Mouse (Mus musculus) urinary bladder, adult 18-20 months (tissue): ENCODE data around the gene Agmo.

Experiments
- DNase-seq, 2 experiments: peaks; one replicate each; pipeline ENCODE4 v3.0.0; 2022; ENCODE audit warnings: low spot score in 2 of 2, mixed read lengths in 2 of 2

Gene Agmo

GRCm38 (mm10) chr12:37426750-37427149 lies 185.3 kb downstream of the Agmo start:
- DNase-seq: no peak

- DNase-seq: no peak
These were observed 193.0 kb downstream of the Agmo start for GRCm38 (mm10) chr12:37434466-37434865.

GRCm38 (mm10) chr12:37442486-37443013 lies 201.1 kb downstream of the Agmo start:
- no peak for DNase-seq

- DNase-seq: no peak
These were observed 203.8 kb downstream of the Agmo start for GRCm38 (mm10) chr12:37445255-37445654.

- DNase-seq: no peak
These were observed 208.2 kb downstream of the Agmo start for GRCm38 (mm10) chr12:37449597-37449996.

- peak in 1 of 2 experiments; percentile 4 for DNase-seq
These were observed 209.1 kb downstream of the Agmo start for GRCm38 (mm10) chr12:37450366-37451156.

GRCm38 (mm10) chr12:37471631-37472030 lies 230.2 kb downstream of the Agmo start:
- DNase-seq: no peak

GRCm38 (mm10) chr12:37476849-37477248 lies 235.4 kb downstream of the Agmo start:
- no peak for DNase-seq

- DNase-seq: no peak
These were observed 246.6 kb downstream of the Agmo start for GRCm38 (mm10) chr12:37487991-37488390.

GRCm38 (mm10) chr12:37498871-37499270 lies 257.4 kb downstream of the Agmo start:
- no peak for DNase-seq

- DNase-seq: no peak
These were observed 266.0 kb downstream of the Agmo start for GRCm38 (mm10) chr12:37507406-37507805.

- no peak for DNase-seq
These were observed 266.4 kb downstream of the Agmo start for GRCm38 (mm10) chr12:37507826-37508225.

GRCm38 (mm10) chr12:37521772-37522171 lies 280.3 kb downstream of the Agmo start:
- no peak for DNase-seq

- DNase-seq: no peak
These were observed 283.2 kb downstream of the Agmo start for GRCm38 (mm10) chr12:37524662-37525061.

- no peak for DNase-seq
These were observed 299.6 kb downstream of the Agmo start for GRCm38 (mm10) chr12:37540994-37541393.

GRCm38 (mm10) chr12:37558284-37558683 lies 316.8 kb downstream of the Agmo start:
- DNase-seq: no peak

- no peak for DNase-seq
These were observed 324.6 kb downstream of the Agmo start for GRCm38 (mm10) chr12:37565882-37566596.

GRCm38 (mm10) chr12:37571922-37572321 lies 330.5 kb downstream of the Agmo start:
- no peak for DNase-seq

GRCm38 (mm10) chr12:37582777-37583176 lies 341.3 kb downstream of the Agmo start:
- no peak for DNase-seq

GRCm38 (mm10) chr12:37592853-37593252 lies 351.4 kb downstream of the Agmo start:
- DNase-seq: no peak

GRCm38 (mm10) chr12:37612837-37613236 lies 371.4 kb downstream of the Agmo start:
- no peak for DNase-seq

- no peak for DNase-seq
These were observed 373.3 kb downstream of the Agmo start for GRCm38 (mm10) chr12:37614769-37615168.

- no peak for DNase-seq
These were observed 382.6 kb downstream of the Agmo start for GRCm38 (mm10) chr12:37624078-37624477.
